Mouse (Mus musculus) activated CD4-positive, CD25-positive, alpha-beta regulatory T cell (primary cell): Measurements from ENCODE around the gene Fancc. TPM values are rescaled to one million over a fixed set of nuclear protein-coding genes. Genes with fewer than 3 reads are reported as not detected.

Source experiments
- polyA plus RNA-seq, 2 experiments: library from polyadenylated mRNA; unstranded; fragments of 100-300 nt; shearing (Covaris generic); gene quantifications; one replicate each; pipeline ENCODE4 v1.2.1; 2017

Gene Fancc
- 10 to 100 TPM; 14.5 to 19.2 TPM for polyA plus RNA-seq

DNA sequence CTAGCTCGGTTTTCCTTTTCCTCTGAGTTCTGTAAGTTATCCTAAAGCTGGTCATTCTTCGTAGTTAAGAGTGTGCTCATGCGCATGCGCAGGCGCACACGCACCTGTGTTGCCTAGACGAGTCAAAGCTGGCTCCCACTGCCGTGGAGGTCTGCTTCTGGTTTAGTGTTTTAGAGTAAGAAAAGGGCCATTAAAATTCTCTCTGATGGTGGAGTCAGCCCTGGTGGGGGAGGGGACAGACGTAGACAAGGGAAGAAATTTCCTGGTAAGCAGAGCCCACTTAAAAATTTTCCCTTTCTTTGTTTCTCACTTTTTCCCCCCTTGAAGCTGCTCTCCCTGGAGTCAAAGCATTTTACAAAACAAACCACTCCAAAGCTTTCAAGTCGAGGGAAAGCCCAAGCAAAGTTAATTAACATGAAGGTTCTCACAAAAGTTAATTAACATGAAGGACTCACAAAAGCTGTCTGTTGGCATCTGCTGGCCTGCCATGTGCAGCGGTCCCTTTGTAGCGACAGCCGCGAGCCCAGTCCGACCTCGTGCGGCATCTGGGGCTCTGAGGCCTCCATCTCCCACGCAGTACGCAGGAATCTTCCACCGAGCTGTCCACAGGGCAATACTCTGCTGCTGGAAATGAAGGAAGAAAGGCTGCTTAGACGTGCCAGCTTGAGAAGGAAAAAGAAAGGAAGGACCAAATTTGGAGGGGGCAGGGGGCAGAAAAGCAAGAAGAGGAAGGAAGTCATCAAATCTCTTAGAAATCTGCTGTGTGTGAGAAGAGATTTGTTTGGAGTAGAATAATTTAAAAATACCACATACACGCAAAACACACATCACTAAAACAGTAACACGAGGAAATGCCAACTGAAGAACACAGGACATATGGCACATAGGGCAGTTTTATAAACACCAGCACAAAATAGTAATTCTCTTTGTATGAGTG, at the start of gene Fancc:
TSS of gene Fancc (minus strand) at position 633 of the 937 bp plus-strand sequence.

Other genes with a start within 250 kb of the Fancc start
- gene Ptch1, start 76.3 kb upstream of the Fancc start, polyA plus RNA-seq: 1 to 10 TPM; 9.4 to 9.7 TPM